Mouse (Mus musculus): ENCODE results near the gene Nufip2.

DNA sequence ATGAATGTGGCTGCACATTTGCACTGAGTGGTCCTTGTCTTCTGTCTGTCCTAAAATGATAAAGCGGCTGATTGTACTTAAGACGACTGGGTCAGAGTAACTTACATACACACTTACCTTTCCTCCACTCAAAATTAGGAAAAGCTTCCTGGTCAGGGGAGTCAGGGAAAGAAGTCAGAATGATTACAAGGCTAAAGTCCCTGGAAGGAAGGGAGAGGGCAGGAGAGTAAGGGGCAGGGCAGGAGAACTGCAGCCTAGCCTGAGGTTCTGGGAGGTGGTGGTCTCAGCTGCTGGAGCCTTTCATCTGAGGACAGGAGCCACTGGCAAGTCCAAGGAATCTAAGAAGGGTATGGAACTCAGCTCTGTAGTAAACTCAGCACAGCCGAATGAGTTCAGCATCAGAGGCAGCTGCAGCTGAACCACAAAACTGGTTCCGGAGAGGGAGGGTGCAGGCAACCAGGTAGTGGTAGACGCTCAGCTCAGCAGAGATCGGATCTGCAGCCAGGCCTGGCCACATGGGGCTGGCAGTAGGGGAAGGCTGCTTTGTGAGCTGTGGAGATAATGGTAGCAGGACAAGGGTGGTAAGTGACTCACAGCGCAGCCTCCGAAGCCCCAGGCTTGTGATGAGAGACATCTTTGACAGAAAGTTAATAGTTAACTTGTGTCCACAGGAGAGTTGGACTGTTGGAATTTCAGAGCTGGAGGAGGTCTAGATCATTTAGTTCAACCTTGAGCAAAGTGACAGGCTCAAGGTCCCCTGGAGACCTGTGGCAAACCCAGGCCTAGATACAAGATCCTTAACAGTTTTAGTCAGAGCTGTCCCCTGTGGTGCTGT is 86.1 kb downstream of the Nufip2 start:
- TF ChIP-seq GATA1 (IDR thresholded peaks at IDR 0.05; ENCODE audit: borderline replicate concordance, low read length) (no peak), FLI1 (IDR thresholded peaks at IDR 0.05; ENCODE audit: low read length) (no peak)

All from megakaryocyte, embryonic 14.5 days (primary cell).